Mouse (Mus musculus): ENCODE data around the gene Aldh3a1. TPM values are rescaled to one million over a fixed set of nuclear protein-coding genes. Genes with fewer than 3 reads are reported as not detected.

The Aldh3a1 gene
- total RNA-seq, 1 experiment from 2014 or later, result not detected

Other genes with a start within 250 kb of the Aldh3a1 start
- not detected in 2 replicates for gene Kcnj12, start 185.0 kb upstream of the Aldh3a1 start, total RNA-seq (2017)
- 43.9 and 82.0 TPM in 2 replicates for gene Tnfrsf13b, start 80.8 kb upstream of the Aldh3a1 start, total RNA-seq (2017)
- 97.9 and 121 TPM in 2 replicates for gene Usp22, start 32.5 kb upstream of the Aldh3a1 start, total RNA-seq (2017)
- 34.1 and 42.3 TPM in 2 replicates for gene Aldh3a2, start 59.9 kb downstream of the Aldh3a1 start, total RNA-seq (2017)
- not detected in 2 replicates for gene Slc47a2, start 135.3 kb downstream of the Aldh3a1 start, total RNA-seq (2017)
- gene Slc47a1, start 170.8 kb downstream of the Aldh3a1 start, total RNA-seq (2017), result not detected in 2 replicates
- not detected in 2 replicates for gene Rnf112, start 246.6 kb downstream of the Aldh3a1 start, total RNA-seq (2017)

Measured in hematopoietic stem cell, adult 5-6 weeks (primary cell).